Mouse (Mus musculus): ENCODE measurements around the gene Gga1.
A peak's percentile ranks its signal among the peaks of the same experiment; 100 is the strongest.
"Not testable (repeated sequence)": the region's sequence is repeated elsewhere in the genome, so short reads cannot be mapped to it uniquely, and the experiment has no call there.

Gene Gga1

GRCm38 (mm10) chr15:78845321-78845720, 31.7 kb upstream of the Gga1 start:
- DNase-seq (ENCODE audit: low spot score), result no peak

- DNase-seq (ENCODE audit: low spot score), result no peak
Measured at GRCm38 (mm10) chr15:78845867-78846266, 31.1 kb upstream of the Gga1 start.

- DNase-seq (ENCODE audit: low spot score), result no peak
Measured at GRCm38 (mm10) chr15:78846352-78846751, 30.6 kb upstream of the Gga1 start.

GRCm38 (mm10) chr15:78846805-78847204, 30.2 kb upstream of the Gga1 start:
- DNase-seq (ENCODE audit: low spot score), result not testable (repeated sequence)

GRCm38 (mm10) chr15:78848467-78848866, 28.5 kb upstream of the Gga1 start:
- DNase-seq (ENCODE audit: low spot score), result peak; percentile 88

- no peak for DNase-seq (ENCODE audit: low spot score)
Measured at GRCm38 (mm10) chr15:78849485-78849884, 27.5 kb upstream of the Gga1 start.

GRCm38 (mm10) chr15:78850059-78850824, 26.7 kb upstream of the Gga1 start:
- DNase-seq (ENCODE audit: low spot score), result no peak

- no peak for DNase-seq (ENCODE audit: low spot score)
Measured at GRCm38 (mm10) chr15:78850944-78851343, 26.0 kb upstream of the Gga1 start.

- peak; percentile 94 for DNase-seq (ENCODE audit: low spot score)
Measured at GRCm38 (mm10) chr15:78851505-78852153, 25.4 kb upstream of the Gga1 start.

- DNase-seq (ENCODE audit: low spot score), result no peak
Measured at GRCm38 (mm10) chr15:78855303-78855965, 21.6 kb upstream of the Gga1 start, which contains the start of gene Lgals2. Gene Lgals2, minus strand, starts transcription at chr15:78855529.

- DNase-seq (ENCODE audit: low spot score), result no peak
Measured at GRCm38 (mm10) chr15:78857009-78857408, 20.0 kb upstream of the Gga1 start.

GRCm38 (mm10) chr15:78859311-78859710, 17.7 kb upstream of the Gga1 start:
- no peak for DNase-seq (ENCODE audit: low spot score)

GRCm38 (mm10) chr15:78859714-78860113, 17.3 kb upstream of the Gga1 start:
- no peak for DNase-seq (ENCODE audit: low spot score)

- DNase-seq (ENCODE audit: low spot score), result no peak
Measured at GRCm38 (mm10) chr15:78862280-78862679, 14.7 kb upstream of the Gga1 start.

GRCm38 (mm10) chr15:78863154-78863553, 13.8 kb upstream of the Gga1 start:
- DNase-seq (ENCODE audit: low spot score), result no peak

- peak; percentile 28 for DNase-seq (ENCODE audit: low spot score)
Measured at GRCm38 (mm10) chr15:78863852-78864253, 13.1 kb upstream of the Gga1 start.

- peak; percentile 79 for DNase-seq (ENCODE audit: low spot score)
Measured at GRCm38 (mm10) chr15:78868398-78868797, 8.6 kb upstream of the Gga1 start.

GRCm38 (mm10) chr15:78868826-78869233, 8.2 kb upstream of the Gga1 start:
- peak; percentile 30 for DNase-seq (ENCODE audit: low spot score)

- DNase-seq (ENCODE audit: low spot score), result peak; percentile 81
Measured at GRCm38 (mm10) chr15:78869775-78870174, 7.2 kb upstream of the Gga1 start.

GRCm38 (mm10) chr15:78872021-78872608, 4.9 kb upstream of the Gga1 start:
- DNase-seq (ENCODE audit: low spot score), result peak; percentile 15

- DNase-seq (ENCODE audit: low spot score), result no peak
Measured at GRCm38 (mm10) chr15:78873803-78874435, 3.1 kb upstream of the Gga1 start.

GRCm38 (mm10) chr15:78874989-78875388, 2.0 kb upstream of the Gga1 start:
- DNase-seq (ENCODE audit: low spot score), result no peak

All from embryo, embryonic 10.5 days (tissue).